Mouse (Mus musculus) embryonic stem cell, embryonic (primary cell): ENCODE measurements around the gene Mri1.

ENCODE experiments used
- CTCF ChIA-PET, 4 experiments: fragments of 300-600 bp in 2 of 4; fragments of 350-600 bp in 2 of 4; sonication (Branson Sonifier 250); formaldehyde crosslinking; loops; one replicate each; lab custom pipeline; 2022; ENCODE audit warnings: inconsistent platforms in 2 of 4; lab: Charles Lee
- POLR2A ChIA-PET, 4 experiments: fragments of 300-600 bp in 2 of 4; fragments of 350-600 bp in 2 of 4; sonication (Branson Sonifier 250); formaldehyde crosslinking; loops; one replicate each; lab custom pipeline; 2022; ENCODE audit warnings: antibody characterized with exemption in 4 of 4, inconsistent platforms in 1 of 4; lab: Charles Lee

Gene Mri1

GRCm38 (mm10) chr8:84255858-84256257 is 1.3 kb downstream of the Mri1 start:
- ChIA-PET POLR2A (interaction anchor here in 3 of 4 experiments (0.6 to 6.6 kb wide), 26 partner anchors 9 to 301 kb away, joined by 3 to 53 read pairs (median 6); partner anchors contain the start of genes Ccdc130 (in 3 of the 3), Asf1b (in 1 of the 3), Gm10644 (in 1 of the 3) and Samd1 (in 1 of the 3)), CTCF (interaction anchor here in 3 of 4 experiments (0.6 to 1.9 kb wide), 8 partner anchors 14 to 230 kb away, joined by 3 to 15 read pairs (median 6); partner anchors contain the start of gene Ccdc130 (in 2 of the 3))

- ChIA-PET POLR2A (interaction anchor here (0.6 to 4.1 kb wide), 14 partner anchors 8 to 687 kb away, joined by 3 to 22 read pairs (median 4); partner anchors contain the start of genes Ccdc130 (in 2 of the 4), Mast1 (in 1 of the 4) and Mri1 (in 1 of the 4)), CTCF (no interaction called here)
Observed at GRCm38 (mm10) chr8:84249257-84250170, 7.6 kb downstream of the Mri1 start, which contains the start of gene D8Ertd738e. Gene D8Ertd738e, minus strand, starts transcription at chr8:84249719.

- ChIA-PET CTCF (interaction anchor here in 3 of 4 experiments (0.7 to 2.4 kb wide), 7 partner anchors 10 to 232 kb away, joined by 3 to 13 read pairs (median 3); no protein-coding TSS in a partner anchor), POLR2A (interaction anchor here in 3 of 4 experiments (0.8 to 4.7 kb wide), 17 partner anchors 9 to 50 kb away, joined by 3 to 19 read pairs (median 3); partner anchors contain the start of genes Mri1 (in 3 of the 3) and Ccdc130 (in 2 of the 3))
Observed at GRCm38 (mm10) chr8:84241821-84242220, 15.3 kb downstream of the Mri1 start.

GRCm38 (mm10) chr8:84241167-84241566 is 16.0 kb downstream of the Mri1 start:
- POLR2A ChIA-PET: interaction anchor here in 3 of 4 experiments (0.5 to 4.7 kb wide), 20 partner anchors 9 to 286 kb away, joined by 3 to 19 read pairs (median 3); partner anchors contain the start of genes Mri1 (in 3 of the 3), Ccdc130 (in 2 of the 3), Asf1b (in 1 of the 3) and Gm10644 (in 1 of the 3)
- CTCF ChIA-PET: interaction anchor here in 3 of 4 experiments (0.6 to 2.4 kb wide), 9 partner anchors 9 to 233 kb away, joined by 3 to 13 read pairs (median 3); no protein-coding TSS in a partner anchor

GRCm38 (mm10) chr8:84237542-84238229 is 19.4 kb downstream of the Mri1 start:
- CTCF ChIA-PET: interaction anchor here in 3 of 4 experiments (0.6 to 2.9 kb wide), 14 partner anchors 9 to 357 kb away, joined by 3 to 11 read pairs (median 3); no protein-coding TSS in a partner anchor

GRCm38 (mm10) chr8:84236998-84237473 is 20.1 kb downstream of the Mri1 start, which contains the start of gene Zswim4:
Gene Zswim4, minus strand, starts transcription at chr8:84237055.
- POLR2A ChIA-PET: interaction anchor here (0.6 to 2.7 kb wide), 47 partner anchors 10 to 282 kb away, joined by 3 to 18 read pairs (median 4); partner anchors contain the start of genes Ccdc130 (in 3 of the 4), Mri1 (in 3 of the 4), Asf1b (in 1 of the 4) and D8Ertd738e (in 1 of the 4)
- CTCF ChIA-PET: interaction anchor here in 3 of 4 experiments (0.8 to 2.9 kb wide), 7 partner anchors 19 to 357 kb away, joined by 3 to 11 read pairs (median 3); no protein-coding TSS in a partner anchor

More at GRCm38 (mm10) chr8:84237542-84238229, 19.4 kb downstream of the Mri1 start:
- POLR2A ChIA-PET: interaction anchor here (0.6 to 2.7 kb wide), 57 partner anchors 9 to 378 kb away, joined by 3 to 18 read pairs (median 4); partner anchors contain the start of genes Ccdc130 (in 3 of the 4), Mri1 (in 3 of the 4), Dcaf15 (in 2 of the 4) and Rfx1 (in 2 of the 4)

- ChIA-PET POLR2A (interaction anchor here in 3 of 4 experiments (0.6 to 2.7 kb wide), 15 partner anchors 9 to 422 kb away, joined by 3 to 18 read pairs (median 3); partner anchors contain the start of genes Asf1b (in 2 of the 3), Gm10644 (in 2 of the 3) and Mri1 (in 1 of the 3)), CTCF (interaction anchor here in 1 of 4 experiments (1.0 to 2.9 kb wide), 2 partner anchors 26 to 55 kb away, joined by 3 to 11 read pairs; no protein-coding TSS in a partner anchor)
Observed at GRCm38 (mm10) chr8:84236410-84236997, 20.6 kb downstream of the Mri1 start.

- CTCF ChIA-PET: interaction anchor here in 2 of 4 experiments (0.7 to 2.9 kb wide), 4 partner anchors 13 to 56 kb away, joined by 3 to 11 read pairs (median 4); no protein-coding TSS in a partner anchor
- POLR2A ChIA-PET: interaction anchor here in 3 of 4 experiments (0.5 to 3.2 kb wide), 14 partner anchors 9 to 423 kb away, joined by 3 to 18 read pairs (median 3); partner anchors contain the start of genes Asf1b (in 1 of the 3), Ccdc130 (in 1 of the 3), Dcaf15 (in 1 of the 3) and Gm10644 (in 1 of the 3)
Observed at GRCm38 (mm10) chr8:84235746-84236409, 21.2 kb downstream of the Mri1 start.

GRCm38 (mm10) chr8:84233055-84233454 is 24.1 kb downstream of the Mri1 start:
- CTCF ChIA-PET: interaction anchor here in 2 of 4 experiments (0.7 to 3.0 kb wide), 2 partner anchors 23 to 423 kb away, joined by 8 to 22 read pairs; no protein-coding TSS in a partner anchor

GRCm38 (mm10) chr8:84230735-84231134 is 26.4 kb downstream of the Mri1 start:
- CTCF ChIA-PET: interaction anchor here (0.5 to 3.0 kb wide), 68 partner anchors 8 to 403 kb away, joined by 3 to 24 read pairs (median 4); partner anchors contain the start of genes Ccdc130 (in 2 of the 4), Asf1b (in 1 of the 4), Nanos3 (in 1 of the 4) and Rln3 (in 1 of the 4)
- POLR2A ChIA-PET: interaction anchor here in 3 of 4 experiments (0.6 to 3.0 kb wide), 17 partner anchors 10 to 616 kb away, joined by 3 to 18 read pairs (median 4); partner anchors contain the start of genes Mri1 (in 2 of the 3), Calr (in 1 of the 3), Ccdc130 (in 1 of the 3) and Rfx1 (in 1 of the 3)

More at GRCm38 (mm10) chr8:84233055-84233454, 24.1 kb downstream of the Mri1 start:
- POLR2A ChIA-PET: interaction anchor here in 3 of 4 experiments (0.6 to 3.2 kb wide), 12 partner anchors 8 to 155 kb away, joined by 3 to 18 read pairs (median 4); partner anchors contain the start of gene Mri1 (in 2 of the 3)

- POLR2A ChIA-PET: interaction anchor here in 3 of 4 experiments (0.5 to 2.8 kb wide), 14 partner anchors 9 to 436 kb away, joined by 3 to 9 read pairs (median 4); partner anchors contain the start of gene Dcaf15 (in 1 of the 3)
- CTCF ChIA-PET: interaction anchor here in 2 of 4 experiments (0.6 to 2.0 kb wide), 5 partner anchors 9 to 211 kb away, joined by 3 to 6 read pairs (median 4); no protein-coding TSS in a partner anchor
Observed at GRCm38 (mm10) chr8:84223322-84224029, 33.6 kb downstream of the Mri1 start.

GRCm38 (mm10) chr8:84222566-84223165 is 34.5 kb downstream of the Mri1 start:
- ChIA-PET CTCF (interaction anchor here in 3 of 4 experiments (0.6 to 2.0 kb wide), 9 partner anchors 8 to 207 kb away, joined by 3 to 6 read pairs (median 4); no protein-coding TSS in a partner anchor), POLR2A (interaction anchor here in 3 of 4 experiments (0.6 to 3.0 kb wide), 16 partner anchors 9 to 156 kb away, joined by 3 to 13 read pairs (median 3); partner anchors contain the start of gene Rfx1 (in 1 of the 3))

GRCm38 (mm10) chr8:84220105-84220504 is 37.0 kb downstream of the Mri1 start:
- ChIA-PET CTCF (interaction anchor here in 3 of 4 experiments (0.9 to 2.0 kb wide), 4 partner anchors 10 to 11 kb away, joined by 3 to 6 read pairs (median 6); no protein-coding TSS in a partner anchor), POLR2A (interaction anchor here in 3 of 4 experiments (0.7 to 3.0 kb wide), 14 partner anchors 9 to 222 kb away, joined by 3 to 13 read pairs (median 4); no protein-coding TSS in a partner anchor)
